Mouse (Mus musculus): ENCODE measurements around the gene Olfr1076. TPM values are rescaled to one million over a fixed set of nuclear protein-coding genes. Genes with fewer than 3 reads are reported as not detected.
A peak's percentile ranks its signal among the peaks of the same experiment; 100 is the strongest.
"Not testable (repeated sequence)": the region's sequence is repeated elsewhere in the genome, so short reads cannot be mapped to it uniquely, and the experiment has no call there.

Olfr1076 gene
- polyA plus RNA-seq (2015; fragmentation: Nextera tagmentation; extraction: Ambion mirVana) = not detected in 2 replicates

DNA sequence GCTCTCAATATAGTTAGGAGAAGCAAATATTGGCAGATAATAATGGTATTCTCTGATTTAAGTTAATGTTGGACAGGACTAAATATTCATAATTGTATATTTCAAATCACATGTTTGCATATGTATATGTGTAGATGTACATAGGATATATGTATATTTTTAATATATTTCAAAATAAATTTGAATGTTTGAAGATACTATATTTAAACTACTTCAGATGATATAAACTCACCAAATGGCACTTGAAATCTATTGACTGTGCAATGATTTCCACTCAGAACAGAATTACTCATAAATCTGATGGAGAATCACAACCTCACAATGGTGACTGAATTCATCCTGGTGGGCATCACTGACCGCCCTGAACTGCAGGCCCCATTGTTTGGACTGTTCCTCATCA is at the start of gene Olfr1076:
TSS of gene Olfr1076 (plus strand) at position 301 of the 400 bp plus-strand sequence.
- Histone ChIP-seq H3K9ac (no peak within 1 kb of the TSS), H3K4me1 (replicated peaks) (no peaks in the 10 kb centered on the region), H3K9me3 (replicated peaks) (no peaks in the 10 kb centered on the region), H3K36me3 (no peaks in the 10 kb centered on the region), H3K27me3 (no peaks in the 10 kb centered on the region), H3K27ac (no peak within 1 kb of the TSS), H3K4me2 (no peak within 1 kb of the TSS), H3K4me3 (no peak within 1 kb of the TSS)
- no peak for ATAC-seq (replicated peaks; ENCODE audit: insufficient number of reproducible peaks, insufficient read depth, low FRiP score, low read depth)
- 67% methylated on average over 1 of the region's 1 CpGs for WGBS

DNA sequence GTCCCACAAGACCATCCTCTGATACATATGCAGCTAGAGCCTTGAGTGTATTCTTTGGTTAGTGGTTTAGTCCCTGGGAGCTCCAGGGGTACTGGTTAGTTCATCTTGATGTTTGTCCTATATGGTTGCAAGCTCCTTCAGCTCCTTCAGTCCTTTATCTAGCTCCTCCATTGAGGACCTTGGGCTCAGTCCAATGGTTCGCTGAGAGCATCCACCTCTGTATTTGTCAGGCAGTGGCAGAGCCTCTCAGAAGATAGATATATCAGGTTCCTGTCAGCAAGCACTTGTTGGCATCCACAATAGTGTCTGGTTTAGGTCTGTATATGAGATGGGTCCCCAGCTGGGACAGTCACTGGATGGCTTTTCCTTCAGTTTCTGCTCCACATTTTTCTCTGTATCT is 47.8 kb upstream of the Olfr1076 start:
- no peak for ATAC-seq (replicated peaks; ENCODE audit: insufficient number of reproducible peaks, insufficient read depth, low FRiP score, low read depth)

DNA sequence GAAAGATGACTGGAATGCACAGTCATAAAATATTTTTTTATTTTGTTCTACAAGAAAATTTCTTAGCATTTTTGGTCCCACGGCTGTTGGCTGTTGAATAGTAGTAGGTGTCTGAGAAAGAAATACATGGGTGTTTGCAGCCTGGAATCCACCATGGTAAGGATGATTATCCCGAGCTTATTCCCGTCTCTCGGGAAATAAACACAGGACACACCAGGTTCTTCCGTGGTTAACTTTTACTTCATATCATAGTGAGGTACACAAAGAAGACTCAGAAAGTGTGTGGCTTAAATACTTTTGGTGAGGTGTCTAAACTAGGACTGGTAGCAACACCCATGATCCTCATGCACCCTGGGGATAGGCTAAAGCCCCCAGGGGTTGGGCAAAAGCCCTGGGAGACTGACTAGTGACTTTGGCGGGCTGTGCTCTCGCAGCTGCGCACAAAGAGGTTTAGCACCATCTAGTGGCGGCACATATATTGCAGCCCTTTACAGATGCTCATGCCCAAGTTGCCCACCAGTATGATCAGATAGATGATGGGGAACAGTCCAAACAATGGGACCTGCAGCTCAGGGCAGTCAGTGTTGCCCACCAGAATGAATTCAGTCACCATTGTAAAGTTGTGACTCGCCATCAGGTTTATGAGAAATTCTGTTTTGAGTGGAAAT is 43.7 kb upstream of the Olfr1076 start:
- Histone ChIP-seq H3K4me1 (replicated peaks) (no peaks in the 10 kb centered on the region), H3K36me3 (no peaks in the 10 kb centered on the region), H3K9ac (no peak overlapping the region), H3K4me3 (peak overlapping the region; percentile 19; the same call in 1 of the 2 replicates), H3K27ac (no peak overlapping the region), H3K27me3 (no peaks in the 10 kb centered on the region), H3K4me2 (peak overlapping the region; percentile 47), H3K9me3 (replicated peaks) (no peaks in the 10 kb centered on the region)
- no peak for ATAC-seq (replicated peaks; ENCODE audit: insufficient number of reproducible peaks, insufficient read depth, low FRiP score, low read depth)
- 30% methylated on average over 10 of the region's 10 CpGs for WGBS

More for the DNA sequence above, 47.8 kb upstream of the Olfr1076 start:
- Histone ChIP-seq H3K36me3 (no peaks in the 10 kb centered on the region), H3K27me3 (no peaks in the 10 kb centered on the region), H3K9me3 (replicated peaks) (no peaks in the 10 kb centered on the region), H3K27ac (no peak overlapping the region), H3K4me3 (no peak overlapping the region), H3K4me1 (replicated peaks) (no peaks in the 10 kb centered on the region), H3K9ac (no peak overlapping the region), H3K4me2 (no peak overlapping the region)
- WGBS = 43% methylated on average over 1 of the region's 1 CpGs

DNA sequence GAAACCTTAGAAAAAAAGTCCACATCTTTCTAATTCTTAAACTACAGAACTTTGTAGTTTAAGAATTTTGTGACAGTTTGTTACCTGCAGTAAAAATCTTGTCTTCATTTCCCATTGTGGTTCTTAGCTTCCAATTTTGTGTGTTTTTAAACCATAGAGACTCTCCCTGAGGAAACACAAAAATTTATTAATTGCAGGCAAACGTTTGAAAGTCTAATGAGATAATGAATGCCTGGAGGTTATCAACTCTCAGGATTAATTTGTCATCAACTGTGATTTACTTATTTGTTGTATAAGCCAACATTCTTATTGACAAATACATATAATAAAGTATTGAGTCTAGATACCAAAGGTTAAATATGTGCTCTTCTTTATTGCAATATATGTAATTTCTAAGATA is 21.0 kb upstream of the Olfr1076 start, which contains the start of gene Olfr228:
TSS of gene Olfr228 (minus strand) at position 101 of the 400 bp plus-strand sequence.
- no peaks in the 10 kb centered on the region for H3K36me3 ChIP-seq
- H3K27ac ChIP-seq = no peak within 1 kb of the TSS
- no peak for ATAC-seq (replicated peaks; ENCODE audit: insufficient number of reproducible peaks, insufficient read depth, low FRiP score, low read depth)
- no peak within 1 kb of the TSS for H3K9ac ChIP-seq
- H3K9me3 ChIP-seq (replicated peaks) = no peaks in the 10 kb centered on the region
- no peaks in the 10 kb centered on the region for H3K4me1 ChIP-seq (replicated peaks)
- H3K4me2 ChIP-seq = no peak within 1 kb of the TSS
- WGBS = 33% methylated on average over 1 of the region's 1 CpGs
- no peak within 1 kb of the TSS for H3K4me3 ChIP-seq
- H3K27me3 ChIP-seq = no peaks in the 10 kb centered on the region

DNA sequence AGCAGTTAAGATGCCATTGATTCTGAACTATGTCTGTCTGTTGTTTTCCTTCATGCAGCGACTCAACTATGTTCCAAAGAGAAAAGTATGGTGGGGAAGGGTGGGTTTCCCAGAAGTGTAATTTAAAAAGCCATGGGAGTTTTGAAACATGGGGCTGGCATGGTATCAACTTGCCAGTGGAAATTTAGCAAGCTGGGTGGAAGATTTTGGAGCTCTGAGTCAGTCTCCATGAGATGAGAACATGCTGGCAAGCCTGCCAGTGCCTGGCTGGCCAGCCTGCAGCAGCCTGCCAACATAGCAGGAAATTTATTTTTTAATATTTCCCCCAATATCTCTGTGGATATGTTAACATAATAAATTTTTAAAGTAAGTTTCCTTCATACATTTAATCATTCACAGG is 22.7 kb downstream of the Olfr1076 start:
- no peak overlapping the region for H3K27ac ChIP-seq
- 58% methylated on average over 1 of the region's 1 CpGs for WGBS
- no peak overlapping the region for H3K4me3 ChIP-seq
- no peaks in the 10 kb centered on the region for H3K9me3 ChIP-seq (replicated peaks)
- no peaks in the 10 kb centered on the region for H3K27me3 ChIP-seq
- no peaks in the 10 kb centered on the region for H3K4me1 ChIP-seq (replicated peaks)
- H3K9ac ChIP-seq = no peak overlapping the region
- no peaks in the 10 kb centered on the region for H3K36me3 ChIP-seq
- no peak for ATAC-seq (replicated peaks; ENCODE audit: insufficient number of reproducible peaks, insufficient read depth, low FRiP score, low read depth)
- no peak overlapping the region for H3K4me2 ChIP-seq

DNA sequence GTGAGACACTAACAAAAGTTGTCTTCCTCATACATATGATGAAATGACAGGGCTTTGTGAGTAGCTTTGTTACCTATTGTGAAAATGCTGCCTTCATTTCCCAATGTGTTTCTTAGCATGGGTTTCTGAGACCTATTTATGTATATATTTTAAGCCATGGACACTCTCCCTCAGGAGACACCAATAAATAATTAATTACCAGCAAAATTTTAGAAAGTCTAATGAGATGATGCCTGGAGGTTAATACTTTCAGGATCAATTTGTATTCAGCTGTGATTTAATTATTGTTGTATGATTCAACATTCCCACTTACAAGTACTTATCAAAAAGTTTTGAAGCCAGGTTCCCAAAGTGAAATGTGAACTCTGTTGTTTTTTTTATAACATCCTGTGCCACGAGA is 34.1 kb downstream of the Olfr1076 start, which contains the start of gene Olfr1079:
TSS of gene Olfr1079 (minus strand) at position 101 of the 400 bp plus-strand sequence.
- no peaks in the 10 kb centered on the region for H3K27me3 ChIP-seq

DNA sequence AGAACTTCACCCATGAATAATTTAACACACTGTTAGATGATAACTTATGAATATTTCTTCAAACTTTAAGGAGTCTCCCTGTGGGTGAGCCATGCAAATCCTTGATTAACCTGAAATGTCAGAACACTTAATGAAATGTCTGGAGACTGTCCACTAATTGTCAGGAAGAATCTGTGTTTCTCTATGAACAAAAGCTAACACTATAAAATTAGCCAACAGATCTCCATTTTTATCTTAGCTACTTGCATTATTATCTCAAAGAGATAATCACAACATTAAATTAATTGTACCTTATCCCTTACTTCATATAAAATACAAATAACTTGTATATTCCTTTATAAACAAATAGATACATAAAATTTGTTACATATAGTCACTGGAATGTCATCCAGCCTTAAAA is 49.9 kb downstream of the Olfr1076 start, which contains the start of gene Olfr1080:
TSS of gene Olfr1080 (minus strand) at position 101 of the 400 bp plus-strand sequence.
- H3K9ac ChIP-seq; H3K27ac ChIP-seq; H3K9me3 ChIP-seq (replicated peaks); H3K27me3 ChIP-seq; H3K4me2 ChIP-seq; H3K36me3 ChIP-seq; H3K4me3 ChIP-seq; H3K4me1 ChIP-seq (replicated peaks); ATAC-seq (replicated peaks; ENCODE audit: insufficient number of reproducible peaks, insufficient read depth, low FRiP score, low read depth): not testable (repeated sequence)

More for the DNA sequence above, 34.1 kb downstream of the Olfr1076 start, which contains the start of gene Olfr1079:
- H3K9ac ChIP-seq = no peak within 1 kb of the TSS
- no peak for ATAC-seq (replicated peaks; ENCODE audit: insufficient number of reproducible peaks, insufficient read depth, low FRiP score, low read depth)
- no peak within 1 kb of the TSS for H3K4me3 ChIP-seq
- no peaks in the 10 kb centered on the region for H3K4me1 ChIP-seq (replicated peaks)
- WGBS = 56% methylated on average over 1 of the region's 1 CpGs
- H3K27ac ChIP-seq = no peak within 1 kb of the TSS
- H3K36me3 ChIP-seq = no peaks in the 10 kb centered on the region
- H3K4me2 ChIP-seq = no peak within 1 kb of the TSS
- no peaks in the 10 kb centered on the region for H3K9me3 ChIP-seq (replicated peaks)

Other genes starting within 250 kb of the Olfr1076 start
- not detected in 2 replicates for gene Olfr1051, start 229.4 kb upstream of the Olfr1076 start, polyA plus RNA-seq (2015; fragmentation: Nextera tagmentation; extraction: Ambion mirVana)
- gene Olfr1052, start 216.0 kb upstream of the Olfr1076 start, polyA plus RNA-seq (2015; fragmentation: Nextera tagmentation; extraction: Ambion mirVana) = not detected in 2 replicates
- gene Olfr1053, start 193.2 kb upstream of the Olfr1076 start, polyA plus RNA-seq (2015; fragmentation: Nextera tagmentation; extraction: Ambion mirVana) = not detected in 2 replicates
- not detected in 2 replicates for gene Olfr1054, start 173.0 kb upstream of the Olfr1076 start, polyA plus RNA-seq (2015; fragmentation: Nextera tagmentation; extraction: Ambion mirVana)
- gene Olfr1055, start 158.2 kb upstream of the Olfr1076 start, polyA plus RNA-seq (2015; fragmentation: Nextera tagmentation; extraction: Ambion mirVana) = not detected in 2 replicates
- not detected in 2 replicates for gene Olfr1056, start 146.0 kb upstream of the Olfr1076 start, polyA plus RNA-seq (2015; fragmentation: Nextera tagmentation; extraction: Ambion mirVana)
- gene Olfr1057, start 130.1 kb upstream of the Olfr1076 start, polyA plus RNA-seq (2015; fragmentation: Nextera tagmentation; extraction: Ambion mirVana) = not detected in 2 replicates
- not detected in 2 replicates for gene Olfr1058, start 119.9 kb upstream of the Olfr1076 start, polyA plus RNA-seq (2015; fragmentation: Nextera tagmentation; extraction: Ambion mirVana)
- gene Olfr1061, start 94.4 kb upstream of the Olfr1076 start, polyA plus RNA-seq (2015; fragmentation: Nextera tagmentation; extraction: Ambion mirVana) = not detected in 2 replicates
- not detected in 2 replicates for gene Olfr1062, start 81.7 kb upstream of the Olfr1076 start, polyA plus RNA-seq (2015; fragmentation: Nextera tagmentation; extraction: Ambion mirVana)
- not detected in 2 replicates for gene Olfr1065, start 57.9 kb upstream of the Olfr1076 start, polyA plus RNA-seq (2015; fragmentation: Nextera tagmentation; extraction: Ambion mirVana)
- gene Olfr1066, start 52.2 kb upstream of the Olfr1076 start, polyA plus RNA-seq (2015; fragmentation: Nextera tagmentation; extraction: Ambion mirVana) = not detected in 2 replicates
- gene Olfr228, start 21.1 kb upstream of the Olfr1076 start, polyA plus RNA-seq (2015; fragmentation: Nextera tagmentation; extraction: Ambion mirVana) = not detected in 2 replicates
- not detected in 2 replicates for gene Olfr1079, start 34.0 kb downstream of the Olfr1076 start, polyA plus RNA-seq (2015; fragmentation: Nextera tagmentation; extraction: Ambion mirVana)
- not detected in 2 replicates for gene Olfr1080, start 49.8 kb downstream of the Olfr1076 start, polyA plus RNA-seq (2015; fragmentation: Nextera tagmentation; extraction: Ambion mirVana)
- not detected in 2 replicates for gene Olfr1082, start 90.5 kb downstream of the Olfr1076 start, polyA plus RNA-seq (2015; fragmentation: Nextera tagmentation; extraction: Ambion mirVana)
- gene Olfr1084, start 131.3 kb downstream of the Olfr1076 start, polyA plus RNA-seq (2015; fragmentation: Nextera tagmentation; extraction: Ambion mirVana) = not detected in 2 replicates
- not detected in 2 replicates for gene Olfr1085, start 153.6 kb downstream of the Olfr1076 start, polyA plus RNA-seq (2015; fragmentation: Nextera tagmentation; extraction: Ambion mirVana)
- not detected in 2 replicates for gene Olfr1086, start 171.6 kb downstream of the Olfr1076 start, polyA plus RNA-seq (2015; fragmentation: Nextera tagmentation; extraction: Ambion mirVana)
- not detected in 2 replicates for gene Olfr1087, start 189.9 kb downstream of the Olfr1076 start, polyA plus RNA-seq (2015; fragmentation: Nextera tagmentation; extraction: Ambion mirVana)
- gene Olfr1089, start 225.2 kb downstream of the Olfr1076 start, polyA plus RNA-seq (2015; fragmentation: Nextera tagmentation; extraction: Ambion mirVana) = not detected in 2 replicates

All from heart, embryonic 15.5 days (tissue).